Mouse (Mus musculus) heart, adult 8-10 months (tissue): ENCODE measurements around the gene Atp5l. TPM values are rescaled to one million over a fixed set of nuclear protein-coding genes. Genes with fewer than 3 reads are reported as not detected.
"Not testable (repeated sequence)": the region's sequence is repeated elsewhere in the genome, so short reads cannot be mapped to it uniquely, and the experiment has no call there.

ENCODE experiments used
- DNase-seq: peaks from one replicate; pipeline ENCODE4 v3.0.0; 2022; ENCODE audit warnings: low spot score
- total RNA-seq, 4 experiments: library from RNA; stranded (reverse); gene quantifications; 2 replicates each; pipeline ENCODE4 v1.2.4; 2022

Gene Atp5l
- total RNA-seq: 1,000 to 10,000 TPM; 1,427 to 1,918 (median 1,690) TPM

DNA sequence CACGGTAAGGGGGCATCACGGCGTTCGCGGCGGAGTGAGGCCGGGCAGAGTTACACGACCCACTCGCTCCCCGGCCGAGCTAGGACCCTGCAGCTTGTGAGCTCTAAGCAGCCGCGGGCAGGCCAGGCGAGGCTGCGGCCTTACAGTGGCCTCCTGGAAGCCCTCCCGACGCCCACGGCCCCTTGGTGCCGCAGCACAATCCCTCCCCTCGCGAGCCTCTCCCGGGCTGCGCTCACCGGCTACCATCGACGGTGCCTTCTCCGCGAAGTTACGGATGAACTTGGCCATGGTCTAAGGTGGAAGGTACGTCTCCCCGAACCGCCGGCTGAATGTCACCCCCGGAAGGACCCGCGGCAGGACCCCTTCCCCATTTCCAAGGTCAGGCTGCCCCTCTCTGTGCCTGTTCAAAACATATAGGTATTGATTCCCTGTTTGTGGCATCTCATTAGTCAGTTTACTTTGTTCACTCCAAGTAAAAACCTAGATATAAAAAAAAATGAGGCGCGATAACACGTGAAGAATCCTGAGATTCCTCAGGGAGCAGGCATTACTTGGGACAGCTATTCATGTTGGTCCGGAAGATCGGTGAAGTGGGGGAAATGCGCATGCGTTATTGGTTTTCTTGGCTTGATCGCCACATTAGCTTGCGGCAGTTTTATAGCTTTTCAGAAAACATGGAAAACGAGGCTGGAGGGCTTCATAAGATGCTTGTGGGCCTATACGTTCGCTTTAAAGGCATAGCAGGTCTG, at the start of gene Atp5l:
Gene Atp5l (minus strand): TSS at position 369 of the 749 bp plus-strand sequence.
- DNase-seq: peak; percentile 92

DNA sequence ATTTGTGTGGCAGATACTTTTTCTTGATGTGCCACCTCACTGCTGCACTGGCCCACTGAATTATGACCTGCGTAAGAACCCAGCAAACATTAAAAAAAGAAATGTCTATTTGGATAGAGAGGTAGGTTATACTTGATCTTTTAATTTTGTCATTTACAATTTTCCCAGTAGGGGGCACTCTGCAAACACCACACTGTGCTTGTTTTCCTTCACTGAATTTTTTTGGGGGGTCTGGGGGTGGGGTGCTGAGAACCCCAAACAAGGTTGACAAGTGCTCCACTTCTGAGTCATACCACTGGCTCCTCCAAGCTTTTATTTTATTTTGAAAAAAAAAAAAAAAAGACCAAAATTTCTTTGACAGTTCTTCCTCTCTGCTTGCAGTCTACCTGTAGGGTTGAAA, 48.9 kb upstream of the Atp5l start:
- no peak for DNase-seq

DNA sequence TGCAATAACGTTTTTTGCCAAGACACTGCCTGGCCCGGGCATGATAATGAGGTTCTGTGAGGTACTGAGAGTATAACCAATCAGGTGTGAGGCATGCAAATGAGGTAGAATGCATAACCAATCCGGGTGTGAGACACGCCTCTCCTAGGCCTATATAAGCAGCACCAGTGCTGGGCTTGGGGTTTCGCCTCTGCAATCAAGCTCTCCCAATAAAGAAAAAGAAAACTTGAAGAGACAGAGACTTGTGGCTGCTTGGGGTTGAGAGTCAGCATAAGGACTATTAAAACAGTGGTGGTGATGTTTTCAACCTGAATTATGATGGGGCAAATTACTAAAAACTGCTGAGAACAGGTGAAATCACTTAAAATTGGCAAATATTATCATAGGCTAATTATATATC, 47.2 kb upstream of the Atp5l start:
- not testable (repeated sequence) for DNase-seq

DNA sequence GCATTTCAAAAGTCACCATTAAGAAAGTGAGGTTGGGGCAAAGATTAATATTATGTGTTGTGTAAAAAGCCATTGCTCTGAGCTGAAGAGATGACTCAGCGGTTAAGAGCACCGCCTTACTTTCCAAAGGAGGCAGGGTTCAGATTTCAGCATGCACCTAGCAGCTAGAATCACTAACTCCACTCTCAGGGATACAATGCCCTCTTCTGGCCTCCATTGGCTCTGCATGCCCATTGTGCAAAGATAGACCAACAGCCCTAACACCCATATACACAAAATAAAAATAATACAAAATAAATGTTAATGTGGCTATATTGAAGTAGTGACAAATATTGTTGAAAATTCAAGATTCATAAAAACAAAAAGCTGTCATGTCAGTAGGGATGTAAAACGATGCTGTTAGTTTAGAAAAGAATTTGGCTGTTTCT, 46.3 kb upstream of the Atp5l start:
- DNase-seq: peak; percentile 82

DNA sequence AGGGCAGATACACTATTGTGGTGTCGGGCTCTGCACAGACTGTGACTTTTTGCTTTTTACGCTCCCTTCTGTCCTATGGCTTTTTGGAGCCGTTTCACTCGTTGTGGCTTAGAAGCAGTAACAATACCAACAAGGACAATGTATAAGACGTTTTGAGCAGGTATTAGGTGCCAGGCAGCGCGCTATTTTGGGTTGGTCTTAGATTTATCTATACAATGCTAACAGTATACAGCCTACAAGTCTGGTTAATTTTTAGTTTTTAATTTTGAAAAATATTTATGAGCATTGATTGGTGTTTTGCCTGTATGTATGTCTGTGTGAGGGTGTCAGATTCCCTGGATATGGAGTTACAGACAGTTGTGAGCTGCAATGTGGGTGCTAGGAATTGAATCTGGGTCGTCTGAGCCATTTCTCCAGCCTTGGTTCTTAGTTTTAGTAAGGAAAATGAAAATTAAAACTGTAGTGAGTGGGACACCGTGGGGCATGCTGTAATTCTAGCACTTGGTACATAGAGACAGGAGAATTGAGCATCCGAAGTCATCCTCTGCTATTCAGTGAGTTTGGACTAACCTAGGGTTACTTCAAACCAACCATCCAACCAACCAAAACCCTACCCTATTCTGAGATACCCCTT, 45.4 kb upstream of the Atp5l start:
- no peak for DNase-seq

DNA sequence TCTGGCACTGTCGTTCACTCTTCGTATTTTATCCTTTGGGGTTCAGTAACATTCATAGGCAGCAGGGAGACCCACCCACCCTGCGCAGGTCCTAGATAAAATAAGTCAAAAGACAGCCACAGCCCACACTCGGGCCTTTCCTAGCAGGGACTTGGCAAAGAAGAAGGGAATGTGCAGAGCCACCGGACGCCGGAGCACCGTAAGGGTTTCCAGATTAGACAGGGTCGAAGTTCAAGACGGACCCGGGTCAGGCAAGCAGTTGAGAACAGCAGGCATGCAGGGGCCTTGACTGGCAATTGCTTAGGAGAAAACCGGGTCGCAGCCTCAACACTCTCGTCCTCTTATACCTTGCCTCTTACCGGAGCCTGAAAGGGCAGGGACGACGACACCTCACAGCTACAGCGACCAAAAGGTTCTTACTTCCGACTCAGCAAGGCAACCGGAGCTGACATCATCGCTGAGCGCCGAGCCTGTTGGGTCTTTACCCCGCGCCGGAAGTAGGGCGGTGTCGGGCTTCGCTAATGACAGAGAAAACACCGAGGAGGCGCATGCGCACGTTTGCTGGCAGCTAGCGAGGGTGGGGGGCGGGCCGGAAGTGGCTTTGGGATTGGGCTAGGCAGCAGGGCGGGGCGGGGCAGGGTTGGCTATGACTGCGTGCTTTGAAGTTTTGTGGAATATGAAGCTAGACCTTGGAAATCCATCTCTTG, 44.7 kb upstream of the Atp5l start, which contains the start of gene Ube4a:
Gene Ube4a (minus strand): TSS at position 475 of the 707 bp plus-strand sequence.
- DNase-seq: peak; percentile 99

DNA sequence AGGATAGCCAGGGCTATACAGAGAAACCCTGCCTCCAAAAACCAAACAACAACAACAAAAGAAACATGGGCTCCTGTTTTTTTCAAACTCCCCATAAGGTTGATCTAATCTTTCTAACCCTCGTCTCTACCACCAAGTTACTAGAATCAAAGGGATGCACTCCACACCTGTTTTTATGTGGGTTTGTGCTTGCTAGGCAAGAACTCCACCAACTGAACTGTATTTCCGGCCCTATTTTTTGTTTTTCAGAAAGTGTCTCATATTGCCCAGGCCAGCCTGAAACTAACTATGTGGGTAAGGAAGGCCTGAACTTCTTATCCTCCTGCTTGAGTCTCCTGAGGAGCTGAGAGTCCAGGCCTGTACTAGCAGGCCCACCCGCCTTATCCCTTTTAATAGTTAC, 33.9 kb upstream of the Atp5l start:
- no peak for DNase-seq

DNA sequence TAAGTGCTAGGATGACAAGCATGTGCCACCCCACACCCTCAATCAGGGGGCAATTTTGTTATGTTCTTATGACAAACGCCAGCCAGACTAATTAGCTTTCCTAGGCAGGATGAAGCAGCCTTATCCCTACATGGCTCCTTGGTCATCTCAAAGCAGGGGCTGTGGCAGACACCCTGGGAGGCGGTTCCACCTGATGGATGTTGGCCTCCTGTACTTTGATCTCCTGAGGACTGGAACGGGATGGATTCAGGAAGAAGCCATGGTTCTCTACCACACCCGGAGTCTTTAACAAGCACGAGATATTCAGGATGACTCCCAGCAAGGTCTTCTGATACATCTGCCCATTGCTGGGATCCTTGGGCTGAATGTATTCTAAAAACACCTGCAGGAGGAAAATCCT, 27.3 kb upstream of the Atp5l start:
- DNase-seq: no peak

DNA sequence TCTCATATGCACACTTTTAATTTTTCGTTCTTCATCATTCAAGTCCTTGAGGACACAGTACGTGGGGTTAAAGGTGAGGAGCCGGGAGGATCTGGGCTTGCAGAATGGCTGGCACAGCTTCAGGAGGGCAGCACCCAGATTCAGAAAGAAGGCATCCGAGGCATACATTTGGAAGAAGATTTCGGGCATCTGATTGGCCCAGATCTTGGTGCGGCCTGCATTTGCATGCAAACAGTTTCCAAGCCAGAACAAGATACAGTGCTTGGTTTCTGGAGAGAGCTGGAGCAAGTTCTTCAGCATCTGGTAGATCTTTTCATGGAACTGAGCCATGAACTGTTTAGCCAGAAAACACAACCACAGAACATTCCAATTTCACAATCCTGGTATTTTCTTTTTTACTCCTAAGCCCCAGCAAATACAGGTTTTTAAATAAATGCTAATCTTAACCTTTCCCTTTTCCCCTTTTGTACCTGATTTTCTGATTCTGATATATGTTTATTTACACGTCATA, 25.7 kb upstream of the Atp5l start:
- no peak for DNase-seq

DNA sequence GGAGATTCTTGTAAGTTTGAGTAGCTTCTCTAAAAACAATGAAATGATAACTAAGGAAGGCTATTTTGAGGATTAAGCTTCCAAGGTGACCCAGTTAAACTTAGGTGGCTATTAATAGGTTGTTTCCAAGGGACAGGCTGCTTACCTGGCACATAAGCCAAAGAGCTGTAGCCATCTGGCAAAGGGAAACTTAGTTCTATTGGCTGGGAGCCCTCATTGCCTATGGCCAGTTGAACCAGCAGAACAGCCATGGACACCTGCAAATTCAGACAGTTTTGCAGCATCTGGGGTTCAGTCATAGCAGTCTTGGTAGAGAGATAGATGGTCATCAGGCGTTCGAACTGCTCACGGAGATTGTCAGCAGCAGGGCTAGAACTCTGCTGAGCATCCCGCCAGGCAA, 21.9 kb upstream of the Atp5l start:
- peak; percentile 60 for DNase-seq

DNA sequence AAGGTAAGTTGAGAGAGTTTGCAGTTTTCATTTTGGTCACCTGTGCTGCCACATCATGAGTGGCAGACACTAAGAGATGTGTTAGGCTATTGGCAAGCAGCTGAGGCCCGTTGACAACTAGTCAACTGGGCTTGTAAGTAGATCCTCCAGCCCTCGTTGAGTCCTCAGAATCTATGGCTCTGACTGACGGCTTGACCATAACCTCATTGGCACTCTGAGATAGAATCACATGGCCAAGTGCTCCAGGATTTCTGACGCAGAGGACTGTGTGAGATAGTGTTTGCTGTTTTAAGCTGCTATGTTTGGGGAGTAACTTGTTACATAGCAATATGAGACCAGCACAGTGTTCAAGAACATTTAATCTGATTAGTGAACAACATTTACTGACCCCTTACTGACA, 21.2 kb upstream of the Atp5l start:
- DNase-seq: peak; percentile 43

DNA sequence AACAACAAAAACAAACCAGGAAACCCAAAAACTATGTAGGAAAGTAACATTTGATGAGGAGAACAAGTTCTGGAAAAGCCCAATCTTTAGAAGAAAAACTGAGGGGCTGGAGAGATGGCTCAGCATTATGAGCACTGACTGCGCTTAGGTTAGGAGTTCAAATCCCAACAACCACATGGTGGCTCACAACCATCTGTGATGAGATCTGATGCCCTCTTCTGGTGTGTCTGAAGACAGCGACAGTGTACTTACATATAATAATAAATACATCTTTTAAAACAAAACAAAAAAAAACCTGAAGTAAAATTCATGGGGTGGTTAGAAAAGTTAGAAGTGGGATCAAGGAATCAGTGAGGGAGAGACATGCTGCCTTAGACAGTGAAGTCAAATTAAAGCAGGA, 1.0 kb upstream of the Atp5l start:
- DNase-seq: no peak

DNA sequence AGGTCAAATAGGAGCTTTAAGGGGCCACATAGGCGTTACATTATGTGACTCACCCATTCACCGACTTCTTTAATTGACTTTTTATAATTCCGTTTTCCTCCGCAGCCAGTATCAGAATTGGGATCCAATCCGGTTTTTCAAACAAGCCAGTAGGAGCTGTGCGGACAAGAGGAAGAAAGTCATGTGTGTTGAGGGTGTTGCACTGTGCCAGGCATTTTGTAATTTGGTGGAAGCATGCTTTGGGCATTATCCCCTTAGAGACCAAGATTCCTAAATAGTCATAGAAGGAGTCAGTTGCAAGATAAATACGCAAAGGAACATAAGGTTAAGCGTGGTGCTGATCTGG, 554 bp upstream of the Atp5l start:
- DNase-seq: no peak

DNA sequence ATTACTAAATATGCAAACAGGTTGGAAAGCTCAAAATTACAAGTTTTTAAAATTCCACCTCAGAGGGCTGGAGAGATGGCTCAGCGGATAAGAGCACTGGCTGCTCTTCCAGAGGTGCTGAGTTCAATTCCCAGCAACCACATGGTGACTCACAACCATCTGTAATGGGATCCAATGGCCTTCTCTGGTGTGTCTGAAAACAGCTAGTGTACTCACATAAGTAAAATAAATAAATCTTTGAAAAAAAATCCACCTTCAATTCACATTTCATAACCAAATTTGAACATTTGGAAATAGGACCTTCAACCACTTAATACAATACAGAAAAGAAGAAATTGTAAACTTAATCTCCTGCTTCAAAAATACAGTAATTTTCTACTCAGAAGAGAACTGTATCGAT, 936 bp downstream of the Atp5l start:
- no peak for DNase-seq

DNA sequence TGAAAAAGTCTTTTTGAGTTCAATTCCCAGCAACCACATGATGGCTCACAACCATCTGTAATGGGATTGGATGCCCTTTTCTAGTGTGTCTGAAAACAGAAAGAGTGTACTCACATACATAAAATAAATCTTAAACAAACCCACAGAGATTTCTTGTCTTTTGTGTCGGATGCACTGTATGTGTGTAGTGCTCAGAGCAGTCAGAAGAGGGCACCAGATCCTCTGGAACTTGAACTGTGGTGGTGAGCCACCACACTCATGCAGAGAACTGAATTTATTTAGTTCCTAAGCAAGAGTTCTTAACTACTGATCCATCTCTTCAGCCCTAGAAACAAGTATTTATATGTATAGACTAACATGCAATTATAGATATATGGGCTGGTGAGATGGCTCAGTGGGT, 4.3 kb downstream of the Atp5l start:
- no peak for DNase-seq

DNA sequence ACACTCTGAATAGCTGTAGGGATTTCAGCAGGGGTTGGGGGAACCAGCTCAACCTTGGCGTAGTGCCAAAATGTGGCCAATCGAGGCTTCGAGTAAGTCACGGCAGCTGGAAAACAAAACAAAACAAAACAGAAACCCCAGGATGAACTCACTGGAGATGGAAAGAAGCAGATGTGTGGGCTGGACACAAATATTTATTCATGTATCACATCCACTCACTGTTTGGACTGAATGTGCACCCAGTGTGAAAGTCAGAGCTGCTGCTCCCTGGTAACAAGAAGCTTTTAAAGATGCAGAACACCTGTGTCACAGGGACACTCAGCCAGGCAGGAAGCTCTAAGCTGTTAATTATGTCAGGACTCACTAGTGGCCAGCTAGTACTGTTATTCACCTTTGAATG, 5.8 kb downstream of the Atp5l start:
- DNase-seq: no peak

DNA sequence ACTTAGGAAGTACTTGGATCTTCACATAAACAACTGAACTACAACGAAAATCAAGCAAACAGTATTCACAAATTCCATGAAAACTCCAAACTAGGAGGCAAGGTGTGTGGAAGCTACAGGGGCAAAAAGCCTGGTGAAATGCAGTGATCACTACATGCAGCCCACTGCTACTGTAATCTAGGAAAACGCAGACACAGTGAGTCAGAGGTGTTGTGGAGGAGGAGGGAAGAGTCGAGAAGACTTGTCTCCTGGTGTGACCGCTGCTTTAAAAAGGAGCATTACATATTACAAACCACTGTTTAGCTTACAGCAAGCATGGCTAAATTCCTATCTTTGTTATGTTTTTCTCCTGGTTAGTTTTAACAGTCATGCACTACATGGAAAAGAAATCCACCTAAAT, 9.2 kb downstream of the Atp5l start:
- DNase-seq: no peak

DNA sequence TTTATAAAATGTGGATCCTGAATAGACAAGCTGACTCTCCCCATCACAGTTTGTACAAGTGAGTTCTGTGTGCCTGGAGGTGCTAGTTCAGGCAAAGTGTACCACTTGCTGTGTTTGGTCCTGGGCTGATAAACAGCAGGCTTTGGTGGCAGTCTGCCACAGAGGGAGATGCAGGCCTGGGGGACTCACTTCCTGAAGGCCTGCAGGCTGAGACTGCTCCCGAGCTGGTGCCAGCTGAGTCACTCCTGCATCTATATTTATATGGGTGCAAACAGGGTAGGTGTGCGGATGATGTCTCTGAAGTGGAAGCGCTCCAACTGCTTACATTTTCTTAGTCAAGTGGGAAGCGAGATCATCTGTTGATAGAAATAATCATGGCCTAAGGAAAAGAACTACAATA, 14.9 kb downstream of the Atp5l start:
- peak; percentile 49 for DNase-seq

DNA sequence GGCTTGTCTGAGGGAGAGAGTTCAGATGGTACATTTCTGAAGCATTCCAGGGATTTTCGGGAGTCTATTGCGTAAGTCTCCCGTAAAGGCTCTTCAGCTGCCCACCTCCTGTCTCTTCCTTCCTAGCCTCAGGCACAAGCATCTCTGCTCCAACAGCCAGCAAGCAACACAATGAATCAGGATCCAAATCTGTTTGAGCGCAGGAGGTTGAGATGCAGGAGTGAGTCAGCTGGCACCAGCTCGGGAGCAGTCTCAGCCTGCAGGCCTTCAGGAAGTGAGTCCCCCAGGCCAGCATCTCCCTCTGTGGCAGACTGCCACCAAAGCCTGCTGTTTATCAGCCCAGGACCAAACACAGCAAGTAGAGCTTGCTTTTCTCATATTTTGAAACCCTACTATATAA, 15.6 kb downstream of the Atp5l start:
- peak; percentile 63 for DNase-seq

DNA sequence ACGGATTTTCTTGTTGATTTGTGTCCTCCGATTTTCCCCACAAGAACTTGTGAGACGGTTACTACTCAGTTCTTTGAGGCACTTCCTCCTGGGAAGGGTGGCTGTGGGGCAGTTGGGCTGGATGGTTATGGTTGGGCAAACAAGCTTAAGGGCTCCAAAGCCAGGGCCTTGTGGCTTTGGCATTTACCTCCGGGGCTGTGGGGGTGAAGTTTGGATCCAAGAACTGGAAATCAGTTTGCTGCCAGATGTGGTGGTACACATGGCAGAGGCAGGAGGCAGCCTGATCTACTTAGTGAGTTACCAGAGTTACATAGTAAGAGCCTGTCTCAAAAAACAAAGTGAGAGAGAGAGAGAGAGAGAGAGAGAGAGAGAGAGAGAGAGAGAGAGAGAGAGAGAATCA, 16.7 kb downstream of the Atp5l start:
- no peak for DNase-seq

DNA sequence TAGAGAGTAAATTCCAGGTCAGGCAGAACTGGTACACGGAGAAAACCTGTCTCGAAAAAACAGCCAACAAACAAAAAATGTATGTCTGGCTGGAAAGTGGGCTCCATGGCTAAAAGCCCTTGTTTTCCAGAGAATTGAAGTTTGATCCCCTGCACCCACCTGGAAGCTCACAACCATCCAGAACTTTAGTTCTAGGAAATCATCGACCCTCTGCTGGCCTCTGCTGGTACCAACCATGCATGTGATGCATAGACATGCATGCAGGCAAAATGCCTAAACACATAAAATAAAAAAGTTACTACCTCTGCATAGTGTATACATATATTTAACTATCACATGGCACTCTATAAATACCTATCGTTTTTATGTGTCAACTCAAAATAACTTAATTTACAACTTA, 20.1 kb downstream of the Atp5l start:
- no peak for DNase-seq

DNA sequence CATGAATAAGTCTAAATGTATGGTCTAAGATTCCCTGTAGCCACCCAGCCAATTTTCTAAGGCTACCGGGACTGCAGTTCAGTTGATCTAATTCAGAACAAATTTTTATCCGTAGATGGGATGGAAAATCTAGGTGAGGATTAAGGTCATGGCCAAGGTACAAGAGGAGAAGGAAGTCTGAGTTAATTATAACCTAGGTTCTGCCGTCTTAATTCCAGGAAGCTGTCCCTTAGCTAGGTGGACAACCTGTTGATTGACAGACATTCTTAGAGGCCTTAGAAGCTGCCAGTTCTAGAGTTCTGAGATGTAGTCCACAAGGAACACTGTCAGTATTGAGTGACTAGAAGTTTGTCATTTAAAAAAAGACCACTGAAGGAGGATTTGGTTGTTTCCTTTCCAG, 20.8 kb downstream of the Atp5l start:
- no peak for DNase-seq

DNA sequence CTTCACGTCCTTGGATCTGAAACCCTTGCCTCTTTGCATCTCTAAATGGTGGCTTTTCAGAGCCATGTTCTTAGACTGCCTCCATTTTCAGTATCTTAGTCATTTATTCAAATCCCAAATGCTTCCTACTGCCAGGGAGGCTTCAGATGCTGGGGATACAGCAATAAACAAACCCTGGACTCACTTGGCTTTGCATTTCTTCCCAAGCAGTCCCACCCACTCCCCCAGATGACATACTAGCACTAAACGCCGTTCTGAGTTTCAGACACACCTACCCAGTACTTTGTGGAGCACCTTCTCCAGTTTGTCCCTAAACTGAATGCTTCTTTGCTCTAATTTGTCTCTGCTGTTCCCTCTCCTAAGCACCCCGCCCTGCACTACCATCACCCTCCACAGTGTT, 23.5 kb downstream of the Atp5l start:
- no peak for DNase-seq
